Mouse (Mus musculus) kidney, adult 2 months (tissue): ENCODE measurements around the gene 9230102O04Rik. TPM values are rescaled to one million over a fixed set of nuclear protein-coding genes. Genes with fewer than 3 reads are reported as not detected.

Experiments used
- DNase-seq: peaks from one replicate; pipeline ENCODE4 v3.0.0; 2021
- H3K27ac ChIP-seq: fragments of 200-500 bp; 2 replicates; pipeline ENCODE4 v1.5.1; 2012; ENCODE audit warnings: low read depth, low read length, control low read depth, inconsistent platforms; ENCODE audit not compliant: insufficient read depth
- H3K27me3 ChIP-seq: fragments of 200-500 bp; replicated peaks from 2 replicates; pipeline ENCODE4 v1.6.1; 2012; ENCODE audit warnings: mild to moderate bottlenecking, moderate library complexity, low read length, inconsistent platforms; ENCODE audit not compliant: control insufficient read depth, insufficient read depth
- H3K36me3 ChIP-seq: fragments of 200-500 bp; 2 replicates; pipeline ENCODE4 v1.6.1; 2012; ENCODE audit warnings: mild to moderate bottlenecking, moderate library complexity, low read length, inconsistent platforms; ENCODE audit not compliant: control insufficient read depth, insufficient read depth
- H3K4me1 ChIP-seq: fragments of 200-500 bp; 2 replicates; pipeline ENCODE4 v1.6.1; 2011; ENCODE audit warnings: low read length; ENCODE audit not compliant: control insufficient read depth, insufficient read depth
- H3K4me3 ChIP-seq: fragments of 200-500 bp; 2 replicates; pipeline ENCODE4 v1.5.1; 2011; ENCODE audit warnings: mild to moderate bottlenecking, low read depth, low read length, control low read depth; ENCODE audit not compliant: insufficient read depth
- CTCF ChIP-seq: fragments of 200-500 bp; conservative IDR thresholded peaks from 2 replicates; pipeline ENCODE4 v1.5.1; 2011; ENCODE audit warnings: low read depth, mild to moderate bottlenecking, control low read depth, low read length, moderate library complexity, mixed read lengths; ENCODE audit not compliant: insufficient read depth, insufficient read length
- POLR2A ChIP-seq: fragments of 200-500 bp; IDR thresholded peaks from one replicate; pipeline ENCODE4 v1.6.1; 2011; ENCODE audit warnings: low read depth, low read length, control low read depth
- WGBS: fragments of 180-500 bp; shearing (Covaris S2); methylation state at CpG from one replicate; pipeline ENCODE4 v1.1.7; 2018; 5-methylcytosine and 5-hydroxymethylcytosine counted together
- polyA plus RNA-seq: library from polyadenylated mRNA; depleted of rRNA; stranded (reverse); fragments of >200 nt; gene quantifications from 2 replicates; pipeline ENCODE4 v1.2.3, GENCODE M21; 2012; rRNA removed

Gene 9230102O04Rik
- polyA plus RNA-seq, 1 experiment, result 1.6 TPM

DNA sequence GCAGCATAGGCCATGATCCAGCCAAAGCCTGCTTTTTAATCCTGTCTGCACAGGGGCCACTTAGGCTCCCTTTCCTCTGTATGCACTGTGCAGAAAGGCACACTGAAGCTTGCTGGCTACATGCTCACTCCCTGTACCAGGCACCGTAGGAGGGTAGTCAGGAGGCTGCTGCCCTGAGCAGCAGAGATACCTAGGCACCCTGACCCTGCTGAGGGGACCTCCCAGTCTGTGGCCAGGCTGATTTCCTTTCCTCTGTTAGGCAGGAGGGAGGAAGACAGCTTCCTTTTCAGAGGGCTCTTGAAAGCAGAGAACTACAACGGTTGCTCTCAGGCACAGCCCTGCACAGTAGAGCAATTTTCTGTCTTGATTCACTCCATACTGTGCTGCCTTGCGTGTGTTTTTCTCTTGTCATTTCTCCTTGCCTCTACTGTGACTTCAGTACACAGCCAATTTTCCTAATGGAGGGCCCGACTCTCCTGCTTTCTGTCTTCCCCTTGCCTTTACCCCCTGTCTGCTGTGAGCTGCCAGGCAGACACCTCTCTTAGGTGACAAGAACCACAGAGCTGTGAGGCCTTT, 18.1 kb downstream of the 9230102O04Rik start:
- WGBS, result 46% methylated on average over 4 of the region's 4 CpGs

DNA sequence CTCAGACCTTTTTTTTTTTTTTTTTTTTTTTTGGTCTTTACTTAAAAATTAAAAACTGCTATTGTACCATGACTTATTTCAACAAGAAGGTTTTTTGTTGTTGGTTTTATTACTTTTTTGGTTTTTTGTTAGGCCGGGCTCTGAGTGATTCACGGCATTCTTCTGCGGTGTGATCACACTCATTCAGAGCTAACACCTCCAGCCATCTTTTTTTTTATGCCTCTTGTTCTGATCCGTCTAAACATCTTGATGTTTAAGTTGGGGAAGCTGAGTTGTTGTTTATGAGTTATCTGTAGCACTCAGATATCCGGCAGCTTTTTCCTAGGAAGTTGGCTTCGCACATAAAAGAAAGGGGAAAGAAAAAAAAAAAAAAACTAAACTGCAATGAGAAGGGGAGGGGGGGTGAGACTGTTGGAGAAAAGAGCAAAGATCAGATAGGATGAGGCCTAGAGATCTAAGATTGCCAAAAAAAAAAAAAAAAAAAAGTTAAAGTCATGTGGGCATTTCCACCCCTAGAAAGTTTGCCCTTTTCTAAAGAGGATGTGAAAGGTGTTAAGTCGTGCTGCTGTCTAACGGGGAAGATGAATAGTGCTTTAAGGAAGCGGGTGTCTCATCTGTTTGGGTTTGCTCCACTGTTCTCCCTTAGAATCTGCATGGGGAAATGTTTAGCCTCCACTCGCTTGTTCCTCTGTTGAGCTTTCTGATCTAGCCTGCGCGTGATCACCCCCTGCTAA, 22.1 kb downstream of the 9230102O04Rik start:
- H3K27ac ChIP-seq, result no peak overlapping the region
- H3K4me3 ChIP-seq, result no peak overlapping the region
- H3K4me1 ChIP-seq, result no peaks in the 10 kb centered on the region
- WGBS, result 50% methylated on average over 12 of the region's 12 CpGs
- H3K36me3 ChIP-seq, result no peaks in the 10 kb centered on the region
- no peaks in the 10 kb centered on the region for H3K27me3 ChIP-seq
- no peak for TF ChIP-seq CTCF
- no peak for TF ChIP-seq POLR2A
- no peak for DNase-seq

More for the DNA sequence above, 18.1 kb downstream of the 9230102O04Rik start:
- TF ChIP-seq POLR2A (no peak), CTCF (no peak)
- no peaks in the 10 kb centered on the region for H3K27me3 ChIP-seq
- H3K4me1 ChIP-seq, result no peaks in the 10 kb centered on the region
- no peaks in the 10 kb centered on the region for H3K36me3 ChIP-seq
- H3K27ac ChIP-seq, result 0 out of 2 replicates have a peak overlapping the region, but pooled peaks have one; percentile 24
- H3K4me3 ChIP-seq, result peak overlapping the region; percentile 15
- DNase-seq, result no peak

DNA sequence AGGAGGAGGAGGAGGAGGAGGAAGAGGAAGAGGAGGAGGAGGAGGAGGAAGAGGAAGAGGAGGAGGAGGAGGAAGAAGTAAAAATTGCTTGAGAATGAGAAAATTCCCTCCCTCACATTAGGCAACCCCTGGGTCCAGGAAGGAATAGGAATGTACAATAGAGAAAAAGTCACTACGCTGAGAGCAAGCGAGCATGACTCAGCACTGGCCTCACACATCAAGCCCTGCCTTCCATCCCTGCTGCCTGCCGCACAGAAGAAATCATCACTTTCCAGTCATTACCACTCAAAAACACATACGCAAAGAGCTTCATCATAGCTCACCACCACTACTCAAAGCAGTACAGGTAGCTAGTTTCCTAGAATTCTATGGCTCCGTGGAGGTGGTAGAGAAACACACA, 28.6 kb downstream of the 9230102O04Rik start:
- Histone ChIP-seq H3K27ac (no peak overlapping the region), H3K27me3 (no peaks in the 10 kb centered on the region), H3K36me3 (no peaks in the 10 kb centered on the region), H3K4me3 (no peak overlapping the region), H3K4me1 (no peaks in the 10 kb centered on the region)
- TF ChIP-seq CTCF (no peak), POLR2A (no peak)
- WGBS, result 79% methylated on average over 5 of the region's 5 CpGs
- no peak for DNase-seq

DNA sequence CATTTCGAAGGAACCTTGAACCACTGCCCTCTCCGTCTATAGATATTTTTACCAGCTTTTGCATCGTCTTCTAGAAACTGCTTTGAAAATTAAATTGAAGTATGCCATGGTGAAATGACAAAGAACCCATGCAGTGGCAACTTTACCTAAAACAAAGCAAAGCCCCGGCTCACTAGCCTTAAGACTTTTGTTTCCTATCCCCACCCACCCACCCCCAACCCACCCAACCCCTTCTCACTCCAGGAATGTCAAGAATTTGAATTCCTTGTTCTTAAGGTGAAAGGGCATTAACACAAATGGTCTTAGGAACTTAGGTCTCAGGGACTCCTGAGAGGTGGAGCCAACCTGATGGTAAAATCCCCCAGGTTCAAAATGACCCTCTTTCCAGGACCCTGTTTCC, 33.5 kb downstream of the 9230102O04Rik start:
- Histone ChIP-seq H3K4me3 (no peak overlapping the region), H3K4me1 (no peaks in the 10 kb centered on the region), H3K27me3 (no peaks in the 10 kb centered on the region), H3K36me3 (no peaks in the 10 kb centered on the region), H3K27ac (no peak overlapping the region)
- WGBS, result 59% methylated on average over 4 of the region's 4 CpGs
- TF ChIP-seq CTCF (no peak), POLR2A (no peak)
- DNase-seq, result no peak

DNA sequence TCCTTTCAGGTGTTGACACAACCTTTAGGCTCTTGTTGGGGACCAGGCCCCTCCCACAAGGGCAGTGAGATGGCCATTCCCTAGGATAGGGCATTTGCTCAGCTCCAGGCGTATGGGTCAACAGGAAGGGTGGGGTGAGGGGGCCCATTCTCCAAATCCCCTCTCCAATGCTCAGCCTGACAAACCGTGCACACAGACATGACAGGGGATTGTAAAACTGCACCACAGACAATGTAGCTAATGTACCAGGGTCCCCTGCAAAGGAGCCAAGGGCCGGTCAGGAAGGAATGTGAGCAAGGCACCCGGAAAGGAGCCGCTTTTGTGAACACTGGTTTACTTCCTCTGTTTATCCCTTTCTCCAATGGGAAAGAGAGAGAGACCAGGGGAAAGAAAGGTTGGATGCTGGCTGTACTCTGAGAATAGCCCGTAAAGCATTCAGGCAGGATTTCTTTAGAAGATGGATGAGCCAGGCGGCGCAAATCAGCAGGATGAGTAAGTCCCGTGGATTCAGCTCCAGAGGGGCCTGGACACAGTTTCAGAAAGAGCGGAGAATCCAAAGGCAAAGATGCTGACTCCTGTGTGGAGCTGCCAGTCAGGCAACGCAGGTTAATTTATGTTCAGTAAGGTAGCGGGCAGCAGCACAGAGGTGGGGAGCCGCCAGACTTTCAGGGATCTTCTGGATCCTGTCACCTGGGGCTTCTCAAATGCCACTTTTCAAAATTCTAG, 36.3 kb downstream of the 9230102O04Rik start:
- no peaks in the 10 kb centered on the region for H3K4me1 ChIP-seq
- no peaks in the 10 kb centered on the region for H3K36me3 ChIP-seq
- WGBS, result 47% methylated on average over 13 of the region's 13 CpGs
- H3K27me3 ChIP-seq, result no peaks in the 10 kb centered on the region
- H3K4me3 ChIP-seq, result no peak overlapping the region
- TF ChIP-seq POLR2A (no peak), CTCF (no peak)
- no peak overlapping the region for H3K27ac ChIP-seq
- no peak for DNase-seq

DNA sequence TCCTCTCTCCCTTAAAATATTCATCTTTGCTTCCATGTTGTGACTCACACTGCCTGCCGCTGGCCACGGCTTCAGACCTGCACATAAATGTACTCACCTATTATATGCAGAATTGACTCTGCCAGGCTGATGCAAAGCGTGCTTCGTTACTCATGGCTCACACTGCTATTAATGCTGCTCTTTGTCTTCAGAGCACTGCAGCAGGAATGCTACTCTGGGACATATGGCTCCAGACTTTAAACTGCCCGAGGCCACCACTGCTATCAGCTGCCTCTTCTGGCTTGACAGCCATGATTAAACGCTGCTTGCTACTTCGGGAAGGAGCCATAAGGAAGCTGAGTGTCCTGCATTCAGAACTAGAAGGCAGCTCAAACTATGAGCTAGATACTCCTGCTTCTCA, 54.1 kb downstream of the 9230102O04Rik start:
- TF ChIP-seq CTCF, result no peak
- TF ChIP-seq POLR2A, result no peak
- Histone ChIP-seq H3K4me3 (no peak overlapping the region), H3K27ac (no peak overlapping the region), H3K27me3 (no peaks in the 10 kb centered on the region), H3K36me3 (no peaks in the 10 kb centered on the region), H3K4me1 (no peaks in the 10 kb centered on the region)
- 64% methylated on average over 7 of the region's 7 CpGs for WGBS
- no peak for DNase-seq

DNA sequence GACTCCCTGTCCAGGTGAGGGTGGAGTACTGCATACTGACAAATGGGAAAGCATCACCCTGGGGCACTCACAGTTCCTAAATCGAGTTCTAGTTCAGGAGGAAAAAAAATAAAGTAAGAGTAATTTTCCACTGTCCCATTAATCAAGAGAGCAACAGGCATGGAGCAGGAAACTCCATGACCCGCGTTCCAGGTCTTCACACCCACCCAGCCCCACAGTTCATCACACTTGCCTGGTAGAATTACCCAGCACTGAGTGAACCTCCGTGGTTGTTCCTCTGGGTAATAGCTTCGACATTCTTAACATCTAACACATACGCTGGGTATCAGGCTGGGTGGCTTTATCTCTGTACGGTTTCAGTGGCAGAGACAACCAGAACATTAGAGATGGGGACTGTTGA, 55.6 kb downstream of the 9230102O04Rik start:
- no peak for DNase-seq

More for the DNA sequence above, 55.6 kb downstream of the 9230102O04Rik start:
- H3K27me3 ChIP-seq, result no peaks in the 10 kb centered on the region
- TF ChIP-seq CTCF (no peak), POLR2A (no peak)
- H3K36me3 ChIP-seq, result no peaks in the 10 kb centered on the region
- H3K4me1 ChIP-seq, result no peaks in the 10 kb centered on the region
- WGBS, result 30% methylated on average over 7 of the region's 7 CpGs
- H3K27ac ChIP-seq, result no peak overlapping the region
- H3K4me3 ChIP-seq, result no peak overlapping the region

Other genes starting within 250 kb of the 9230102O04Rik start
- 0.39 and 1.4 TPM in 2 replicates for gene 4930412O13Rik, start 8.3 kb downstream of the 9230102O04Rik start, polyA plus RNA-seq
- gene Gata3, start 494 bp upstream of the 9230102O04Rik start, polyA plus RNA-seq, result 14.9 and 15.4 TPM in 2 replicates
- 5.3 and 6.5 TPM in 2 replicates for gene Taf3, start 159.1 kb upstream of the 9230102O04Rik start, polyA plus RNA-seq
- gene Atp5c1, start 191.0 kb upstream of the 9230102O04Rik start, polyA plus RNA-seq, result 786 and 1,002 TPM in 2 replicates
- gene Kin, start 191.1 kb upstream of the 9230102O04Rik start, polyA plus RNA-seq, result 3.2 and 4.6 TPM in 2 replicates
- 0.78 and 1.0 TPM in 2 replicates for gene Itih2, start 241.9 kb upstream of the 9230102O04Rik start, polyA plus RNA-seq